In the genomic region with DNA sequence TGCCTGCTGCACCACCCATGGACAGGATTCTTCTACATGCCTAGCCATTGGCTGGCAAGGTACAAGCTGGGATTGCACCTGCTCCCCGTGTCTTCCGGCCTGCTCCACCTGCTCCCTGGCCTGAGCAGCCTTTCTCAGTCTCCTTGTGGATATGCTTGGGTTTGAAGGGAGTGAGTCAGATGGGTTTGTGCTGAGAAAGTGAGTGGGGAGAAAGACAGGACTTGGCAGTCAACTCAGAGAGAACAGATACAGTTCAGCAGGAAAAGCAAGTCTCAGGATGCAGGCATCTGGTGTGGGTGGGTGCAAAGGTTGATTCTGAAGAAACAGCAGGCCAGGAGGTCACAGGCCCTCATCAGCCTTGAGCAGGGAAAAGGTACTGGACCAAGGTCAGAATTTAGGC, we compare ENCODE assay signal across 19 mouse cellular contexts. TPM values are rescaled to one million over a fixed set of nuclear protein-coding genes. Genes with fewer than 3 reads are reported as not detected.
DNase-seq lines count a peak whose midpoint lies in the region; ATAC-seq lines count a peak whose summit lies in the region.
"Had no signal": no experiment of that assay in that cellular context is flagged by ENCODE, and none has a peak within 500 bp of the region (broad histone marks: within the 10 kb centered on the region; RNA-seq: fewer than 3 reads in every experiment).

No protein-coding gene starts in this region.

- no peak overlapping the region for H3K4me3 ChIP-seq in heart, embryonic 15.5 days
- H3K4me3 ChIP-seq: heart, adult 2 months; hindbrain, embryonic 12.5 days; limb, embryonic 13.5 days had no signal

- no peak for ATAC-seq in heart, embryonic 15.5 days (replicated peaks; ENCODE audit: insufficient number of reproducible peaks, insufficient read depth, low FRiP score, low read depth)
- no peak for ATAC-seq in erythroblast, adult 5-6 weeks (replicated peaks; ENCODE audit: low FRiP score, poor library complexity, severe bottlenecking)
- ATAC-seq: intestine, embryonic 16.5 days; liver, postnatal 0 days had no signal

- H3K9ac ChIP-seq in heart, embryonic 15.5 days: no peak overlapping the region
- H3K9ac ChIP-seq: hindbrain, embryonic 12.5 days; limb, embryonic 13.5 days; liver, postnatal 0 days had no signal

- 84% methylated on average over 2 of the region's 2 CpGs for WGBS in heart, embryonic 15.5 days

- no peaks in the 10 kb centered on the region for H3K27me3 ChIP-seq in heart, embryonic 15.5 days
- H3K27me3 ChIP-seq: hindbrain, embryonic 12.5 days; limb, embryonic 13.5 days had no signal

- H3K36me3 ChIP-seq in heart, embryonic 15.5 days: no peaks in the 10 kb centered on the region
- H3K36me3 ChIP-seq: hindbrain, embryonic 12.5 days; limb, embryonic 13.5 days had no signal

- peak; percentile 36 to 53 for DNase-seq in cerebellum, adult 18-20 months
- no peak for DNase-seq in cerebellum, adult 11 months
- no peak for DNase-seq in heart, adult 18-20 months
- peak; percentile 54 for DNase-seq in 3T3-L1 (ENCODE audit: low read depth, low spot score)
- DNase-seq in kidney, postnatal 10 days: peak; percentile 56
- no peak for DNase-seq in urinary bladder, postnatal 10 days (ENCODE audit: low spot score)
- DNase-seq: adrenal gland, postnatal 10 days; embryo, embryonic 11 days; heart, adult 2 months; layer of hippocampus, postnatal 36 days; liver, postnatal 0 days; midbrain, embryonic 14.5 days; thymus, postnatal 25 days had no signal

- no peak overlapping the region for H3K4me2 ChIP-seq in heart, embryonic 15.5 days
- H3K4me2 ChIP-seq: hindbrain, embryonic 12.5 days; limb, embryonic 13.5 days had no signal

- peaks cover 28% of the 10 kb centered on the region for H3K4me1 ChIP-seq in heart, embryonic 15.5 days (replicated peaks)
- H3K4me1 ChIP-seq: limb, embryonic 13.5 days had no signal

- no peaks in the 10 kb centered on the region for H3K9me3 ChIP-seq in heart, embryonic 15.5 days (replicated peaks)
- H3K9me3 ChIP-seq: hindbrain, embryonic 12.5 days; limb, embryonic 13.5 days had no signal

- H3K27ac ChIP-seq in heart, embryonic 15.5 days: peak overlapping the region; percentile 58; the same call in 1 of the 2 replicates
- H3K27ac ChIP-seq: heart, adult 2 months; hindbrain, embryonic 12.5 days; limb, embryonic 13.5 days; macrophage had no signal

RNA-seq across cellular contexts. Expression of a gene that starts 27.2 kb away (rescaled TPM):
- 2.6 and 5.4 TPM in 2 replicates for polyA plus RNA-seq in heart, embryonic 15.5 days (2015; fragmentation: Nextera tagmentation; extraction: Ambion mirVana)
- total RNA-seq in heart, adult 18-20 months (2021): 1 to 10 TPM; 1.8 to 2.4 TPM
- total RNA-seq in erythroblast, adult 5-6 weeks (2015; ENCODE audit: low replicate concordance): 5.2 TPM in 1 of 2 replicates, not detected in the other
- total RNA-seq in erythroblast, adult 5-6 weeks (2017; ENCODE audit: low replicate concordance): 0.34 TPM in 1 of 2 replicates, not detected in the other
- polyA plus RNA-seq: macrophage had no signal

Comparison
In these comparisons a context has a peak if more than half of its experiments do, and no peak if none do; other contexts are left out.
1. DNase-seq: peak in cerebellum, adult 18-20 months (2 of 2), 3T3-L1 (single experiment) and kidney, postnatal 10 days (single experiment); none in cerebellum, adult 11 months (single experiment), heart, adult 18-20 months (0 of 2) and urinary bladder, postnatal 10 days (single experiment).